Mouse (Mus musculus) lung, adult 2 months (tissue): ENCODE results near the gene Parvb.

Experiments used
- CTCF ChIP-seq: fragments of 200-500 bp; IDR thresholded peaks from 2 replicates; pipeline ENCODE4 v1.5.1; 2011; ENCODE audit warnings: mild to moderate bottlenecking, low read length, control low read depth; ENCODE audit not compliant: insufficient read depth
- POLR2A ChIP-seq: fragments of 200-500 bp; IDR thresholded peaks from 2 replicates; pipeline ENCODE4 v1.6.1; 2011; ENCODE audit warnings: low read depth, mild to moderate bottlenecking, control low read depth, low read length, borderline replicate concordance; ENCODE audit errors: extremely low read depth

GRCm38 (mm10) chr15:84232609-84233008 is 766 bp downstream of the Parvb start:
- TF ChIP-seq CTCF, result no peak
- TF ChIP-seq POLR2A, result no peak
